Mouse (Mus musculus): ENCODE results near the gene Dnttip1.

Dnttip1 gene

GRCm38 (mm10) chr2:164754105-164754504, 8.3 kb downstream of the Dnttip1 start:
- no peak for DNase-seq (ENCODE audit: low spot score in 2 of 2)

GRCm38 (mm10) chr2:164754800-164755199, 9.0 kb downstream of the Dnttip1 start:
- no peak for DNase-seq (ENCODE audit: low spot score in 2 of 2)

- no peak for DNase-seq (ENCODE audit: low spot score in 2 of 2)
These were observed 12.1 kb downstream of the Dnttip1 start for GRCm38 (mm10) chr2:164757841-164758240.

- no peak for DNase-seq (ENCODE audit: low spot score in 2 of 2)
These were observed 12.9 kb downstream of the Dnttip1 start for GRCm38 (mm10) chr2:164758692-164759091.

GRCm38 (mm10) chr2:164760059-164760833, 14.5 kb downstream of the Dnttip1 start:
- no peak for DNase-seq (ENCODE audit: low spot score in 2 of 2)

- DNase-seq (ENCODE audit: low spot score in 2 of 2) = no peak
These were observed 15.7 kb downstream of the Dnttip1 start for GRCm38 (mm10) chr2:164761502-164761901.

- DNase-seq (ENCODE audit: low spot score in 2 of 2) = no peak
These were observed 16.2 kb downstream of the Dnttip1 start for GRCm38 (mm10) chr2:164761971-164762370.

- no peak for DNase-seq (ENCODE audit: low spot score in 2 of 2)
These were observed 16.8 kb downstream of the Dnttip1 start for GRCm38 (mm10) chr2:164762593-164762992.

- DNase-seq (ENCODE audit: low spot score in 2 of 2) = peak in 1 of 2 experiments; percentile 54
These were observed 20.1 kb downstream of the Dnttip1 start for GRCm38 (mm10) chr2:164765841-164766240.

GRCm38 (mm10) chr2:164767812-164768540, 22.2 kb downstream of the Dnttip1 start:
- DNase-seq (ENCODE audit: low spot score in 2 of 2) = no peak

GRCm38 (mm10) chr2:164769258-164770037, 23.7 kb downstream of the Dnttip1 start, which contains the start of gene Ube2c:
Gene Ube2c (plus strand): TSS chr2:164769898.
- DNase-seq (ENCODE audit: low spot score in 2 of 2) = peak; percentile 99 to 100

GRCm38 (mm10) chr2:164770279-164770678, 24.5 kb downstream of the Dnttip1 start:
- no peak for DNase-seq (ENCODE audit: low spot score in 2 of 2)

GRCm38 (mm10) chr2:164771123-164771522, 25.3 kb downstream of the Dnttip1 start:
- DNase-seq (ENCODE audit: low spot score in 2 of 2) = no peak

- no peak for DNase-seq (ENCODE audit: low spot score in 2 of 2)
These were observed 27.6 kb downstream of the Dnttip1 start for GRCm38 (mm10) chr2:164773229-164773988.

- DNase-seq (ENCODE audit: low spot score in 2 of 2) = no peak
These were observed 28.2 kb downstream of the Dnttip1 start for GRCm38 (mm10) chr2:164773989-164774364.

- no peak for DNase-seq (ENCODE audit: low spot score in 2 of 2)
These were observed 30.3 kb downstream of the Dnttip1 start for GRCm38 (mm10) chr2:164776130-164776529.

- no peak for DNase-seq (ENCODE audit: low spot score in 2 of 2)
These were observed 31.0 kb downstream of the Dnttip1 start for GRCm38 (mm10) chr2:164776801-164777200.

- DNase-seq (ENCODE audit: low spot score in 2 of 2) = no peak
These were observed 31.6 kb downstream of the Dnttip1 start for GRCm38 (mm10) chr2:164777246-164778014.

GRCm38 (mm10) chr2:164778015-164778287, 32.2 kb downstream of the Dnttip1 start:
- no peak for DNase-seq (ENCODE audit: low spot score in 2 of 2)

GRCm38 (mm10) chr2:164778809-164779208, 33.0 kb downstream of the Dnttip1 start:
- DNase-seq (ENCODE audit: low spot score in 2 of 2) = no peak

Data from right cerebral cortex, postnatal 10 days (tissue).